Mouse (Mus musculus) intestine, postnatal 0 days (tissue): ENCODE results near the gene Ackr2. TPM values are rescaled to one million over a fixed set of nuclear protein-coding genes. Genes with fewer than 3 reads are reported as not detected.

Experiments
- ATAC-seq: fragments of 200-750 bp; cut with Nextera tagmentation; 2 replicates; pipeline ENCODE4 v1.8.0; 2017; ENCODE audit warnings: mild to moderate bottlenecking, moderate TSS enrichment, moderate library complexity
- H3K27ac ChIP-seq: fragments of 300-500 bp; sonication (generic); 2 replicates; pipeline ENCODE4 v1.5.1; 2014; ENCODE audit warnings: mild to moderate bottlenecking, low read depth, low read length, moderate library complexity
- H3K27me3 ChIP-seq: fragments of 300-500 bp; sonication (generic); replicated peaks from 2 replicates; pipeline ENCODE4 v1.6.1; 2014; ENCODE audit warnings: low read length, mixed read lengths; ENCODE audit not compliant: control insufficient read depth, insufficient read depth
- H3K36me3 ChIP-seq: fragments of 300-500 bp; sonication (generic); 2 replicates; pipeline ENCODE4 v1.6.1; 2014; ENCODE audit warnings: mild to moderate bottlenecking, moderate library complexity; ENCODE audit not compliant: control insufficient read depth, insufficient read depth
- H3K4me1 ChIP-seq: fragments of 300-500 bp; sonication (generic); replicated peaks from 2 replicates; pipeline ENCODE4 v1.6.1; 2014; ENCODE audit warnings: antibody characterized with exemption, low read length, mixed read lengths; ENCODE audit not compliant: control insufficient read depth, insufficient read depth
- H3K4me2 ChIP-seq: fragments of 300-500 bp; sonication (generic); replicated peaks from 2 replicates; pipeline ENCODE4 v1.6.1; 2014; ENCODE audit warnings: low read depth, mild to moderate bottlenecking, moderate library complexity
- H3K4me3 ChIP-seq: fragments of 300-500 bp; sonication (generic); 2 replicates; pipeline ENCODE4 v1.5.1; 2014; ENCODE audit warnings: low read depth, low read length
- H3K9ac ChIP-seq: fragments of 300-500 bp; sonication (generic); 2 replicates; pipeline ENCODE4 v1.6.1; 2014; ENCODE audit warnings: mild to moderate bottlenecking, low read depth, low read length
- H3K9me3 ChIP-seq: fragments of 300-500 bp; sonication (generic); 2 replicates; pipeline ENCODE4 v1.6.1; 2016; ENCODE audit warnings: mixed run types; ENCODE audit not compliant: control insufficient read depth
- CTCF ChIP-seq: sonication (generic); IDR thresholded peaks from 2 replicates; pipeline ENCODE4 v1.5.1; 2016; ENCODE audit warnings: low read depth, mild to moderate bottlenecking, control low read depth, antibody characterized with exemption, moderate library complexity
- WGBS: fragments of 180-500 bp; shearing (Covaris S2); extraction: QIAGEN DNeasy Blood & Tissue Kit; methylation state at CpG from one replicate; pipeline ENCODE4 v1.1.7; 2014; 5-methylcytosine and 5-hydroxymethylcytosine counted together
- polyA plus RNA-seq: library from polyadenylated mRNA; unstranded; fragments of >200 nt; fragmentation: Nextera tagmentation; extraction: Ambion mirVana; gene quantifications from 2 replicates; pipeline ENCODE4 v1.2.1, GENCODE M21; 2015

The Ackr2 gene
- polyA plus RNA-seq, 1 experiment from 2014 or later: 1.1 TPM

DNA sequence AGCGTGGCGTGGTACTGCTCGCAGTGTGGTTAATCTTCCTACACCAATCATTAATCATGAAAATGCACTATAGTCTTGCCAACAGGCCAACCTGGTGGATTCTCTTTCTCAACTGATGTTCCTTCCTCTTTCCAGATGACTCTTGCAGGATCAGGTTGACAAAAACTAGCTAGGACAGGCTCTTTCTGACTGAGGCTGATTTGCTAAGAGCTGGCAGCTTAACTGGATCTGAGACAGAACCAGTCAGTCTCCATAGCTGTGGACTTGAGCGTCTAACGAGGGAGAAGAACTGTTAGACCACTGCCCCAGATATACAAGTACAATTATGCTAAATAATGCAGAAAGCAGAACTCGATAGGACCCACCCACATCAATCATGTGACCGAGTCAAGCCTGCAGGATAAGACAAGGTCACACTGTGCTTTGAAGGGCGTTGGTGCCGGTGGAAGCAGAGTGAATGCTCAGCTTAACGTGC, 20.9 kb downstream of the Ackr2 start:
- no peak overlapping the region for H3K9ac ChIP-seq
- H3K4me1 ChIP-seq: no peaks in the 10 kb centered on the region
- no peak overlapping the region for H3K27ac ChIP-seq
- no peaks in the 10 kb centered on the region for H3K9me3 ChIP-seq
- 77% methylated on average over 10 of the region's 10 CpGs for whole genome bisulfite sequencing
- no peak for ATAC-seq
- H3K36me3 ChIP-seq: no peaks in the 10 kb centered on the region
- 0 out of 2 replicates have a peak, but pooled peaks cover 3% of the 10 kb centered on the region for H3K27me3 ChIP-seq
- H3K4me3 ChIP-seq: no peak overlapping the region
- H3K4me2 ChIP-seq: no peak overlapping the region
- no peak for TF ChIP-seq CTCF

DNA sequence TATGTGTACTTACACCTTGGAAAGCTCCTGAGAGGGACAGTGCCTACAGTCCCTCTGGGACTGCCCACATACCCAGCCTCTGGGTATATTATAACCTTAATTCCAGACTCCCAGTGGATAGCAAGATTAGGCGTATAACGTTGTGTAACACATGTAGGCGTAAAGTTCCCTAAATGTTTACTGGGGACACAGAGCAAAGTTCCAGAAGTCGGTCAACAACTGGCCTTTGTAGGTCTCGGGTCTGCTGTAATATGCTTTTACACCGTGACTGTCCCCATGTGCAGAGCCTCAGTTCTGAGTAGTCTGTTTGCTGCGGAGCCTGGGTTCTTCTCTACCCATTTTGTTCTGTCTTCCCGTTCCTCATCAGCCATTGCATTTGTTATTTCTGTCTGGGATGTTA, 25.3 kb downstream of the Ackr2 start:
- Histone ChIP-seq H3K27me3 (no peaks in the 10 kb centered on the region), H3K9ac (no peak overlapping the region), H3K36me3 (no peaks in the 10 kb centered on the region), H3K4me3 (no peak overlapping the region), H3K9me3 (no peaks in the 10 kb centered on the region), H3K4me2 (no peak overlapping the region), H3K4me1 (no peaks in the 10 kb centered on the region), H3K27ac (no peak overlapping the region)
- no peak for ATAC-seq
- 75% methylated on average over 8 of the region's 8 CpGs for WGBS
- no peak for TF ChIP-seq CTCF

DNA sequence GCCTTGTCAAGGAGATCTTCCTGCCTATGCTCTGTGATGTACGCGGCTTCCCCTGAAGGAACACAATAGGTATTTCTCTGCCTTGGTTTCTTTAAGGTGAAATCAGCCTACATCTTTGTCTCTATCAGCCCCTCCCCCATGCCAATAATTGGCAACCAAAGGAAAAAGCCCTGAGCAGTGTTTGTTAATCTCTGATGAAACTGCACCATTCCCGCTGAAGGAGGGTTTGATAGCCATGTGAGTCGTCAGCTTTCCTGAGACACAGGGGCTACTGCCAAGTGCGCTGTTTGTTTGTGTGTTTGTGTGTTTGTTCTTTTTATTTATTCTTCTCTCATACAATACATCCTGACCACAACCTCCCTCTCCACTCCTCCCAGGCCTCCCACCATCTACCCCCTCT, 25.8 kb downstream of the Ackr2 start:
- Histone ChIP-seq H3K9me3 (no peaks in the 10 kb centered on the region), H3K4me2 (no peak overlapping the region), H3K4me1 (no peaks in the 10 kb centered on the region), H3K9ac (no peak overlapping the region), H3K4me3 (no peak overlapping the region), H3K27me3 (no peaks in the 10 kb centered on the region), H3K36me3 (no peaks in the 10 kb centered on the region), H3K27ac (no peak overlapping the region)
- 76% methylated on average over 5 of the region's 5 CpGs for WGBS
- ATAC-seq: no peak
- no peak for TF ChIP-seq CTCF

DNA sequence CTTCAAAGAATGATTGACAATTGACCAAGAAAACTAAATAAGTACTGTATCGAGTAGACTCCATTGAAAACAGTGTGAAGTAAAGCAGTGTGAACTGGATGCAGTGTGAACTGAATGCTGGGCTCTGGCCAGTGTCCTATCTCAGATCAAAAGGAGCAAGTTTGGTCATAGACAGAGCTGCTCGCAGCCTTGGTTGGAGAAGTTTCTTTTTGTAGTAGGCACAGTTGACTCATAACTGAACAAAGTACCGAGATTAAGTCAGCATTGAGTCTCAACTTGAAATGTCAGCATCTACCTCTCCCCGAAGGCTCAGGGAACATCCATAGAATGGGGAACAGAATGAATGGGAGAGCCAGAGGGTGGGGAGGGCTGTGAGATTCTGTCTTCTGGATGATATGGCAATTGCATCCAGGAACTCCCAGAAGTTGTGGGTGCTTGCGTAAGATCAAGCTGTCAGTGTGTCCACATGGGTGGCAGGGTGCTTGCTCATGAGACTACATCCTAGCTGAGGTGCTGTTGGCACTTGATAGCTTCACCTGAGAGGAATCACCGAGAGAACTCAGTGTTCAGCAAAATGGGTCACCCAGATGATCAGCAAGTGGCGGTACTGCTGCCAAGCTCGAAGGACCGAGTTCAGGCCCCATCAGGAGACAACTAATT, 26.9 kb downstream of the Ackr2 start:
- Histone ChIP-seq H3K9me3 (no peaks in the 10 kb centered on the region), H3K4me1 (no peaks in the 10 kb centered on the region)
- 87% methylated on average over 9 of the region's 9 CpGs for whole genome bisulfite sequencing

DNA sequence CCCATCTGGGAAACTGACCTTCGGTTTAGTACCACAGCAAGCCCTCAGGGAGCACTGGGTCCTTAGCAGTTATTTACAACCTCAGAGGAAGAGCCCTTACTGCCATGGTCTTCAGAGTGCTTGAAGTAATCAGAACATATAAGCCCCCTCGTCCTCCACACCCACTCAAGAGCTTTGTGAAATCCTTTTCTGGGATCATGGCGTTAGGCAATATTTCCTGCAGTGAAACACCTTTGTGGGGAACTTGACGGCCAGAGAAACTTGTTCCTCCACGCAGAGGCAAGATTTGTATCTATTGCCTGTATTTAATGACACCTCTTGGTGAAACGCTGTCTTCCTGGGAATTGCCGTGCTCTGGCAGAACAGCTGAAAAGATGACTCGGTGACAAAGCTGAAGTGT, 27.8 kb downstream of the Ackr2 start:
- no peak overlapping the region for H3K4me2 ChIP-seq
- H3K36me3 ChIP-seq: no peaks in the 10 kb centered on the region
- H3K4me3 ChIP-seq: no peak overlapping the region
- TF ChIP-seq CTCF: no peak
- no peak overlapping the region for H3K27ac ChIP-seq
- 53% methylated on average over 8 of the region's 8 CpGs for WGBS
- H3K9ac ChIP-seq: no peak overlapping the region
- H3K4me1 ChIP-seq: no peaks in the 10 kb centered on the region
- no peak for ATAC-seq
- H3K27me3 ChIP-seq: no peaks in the 10 kb centered on the region
- no peaks in the 10 kb centered on the region for H3K9me3 ChIP-seq

More for the DNA sequence above, 26.9 kb downstream of the Ackr2 start:
- Histone ChIP-seq H3K4me2 (no peak overlapping the region), H3K4me3 (no peak overlapping the region), H3K9ac (no peak overlapping the region), H3K36me3 (no peaks in the 10 kb centered on the region), H3K27ac (no peak overlapping the region), H3K27me3 (no peaks in the 10 kb centered on the region)
- no peak for ATAC-seq
- no peak for TF ChIP-seq CTCF

DNA sequence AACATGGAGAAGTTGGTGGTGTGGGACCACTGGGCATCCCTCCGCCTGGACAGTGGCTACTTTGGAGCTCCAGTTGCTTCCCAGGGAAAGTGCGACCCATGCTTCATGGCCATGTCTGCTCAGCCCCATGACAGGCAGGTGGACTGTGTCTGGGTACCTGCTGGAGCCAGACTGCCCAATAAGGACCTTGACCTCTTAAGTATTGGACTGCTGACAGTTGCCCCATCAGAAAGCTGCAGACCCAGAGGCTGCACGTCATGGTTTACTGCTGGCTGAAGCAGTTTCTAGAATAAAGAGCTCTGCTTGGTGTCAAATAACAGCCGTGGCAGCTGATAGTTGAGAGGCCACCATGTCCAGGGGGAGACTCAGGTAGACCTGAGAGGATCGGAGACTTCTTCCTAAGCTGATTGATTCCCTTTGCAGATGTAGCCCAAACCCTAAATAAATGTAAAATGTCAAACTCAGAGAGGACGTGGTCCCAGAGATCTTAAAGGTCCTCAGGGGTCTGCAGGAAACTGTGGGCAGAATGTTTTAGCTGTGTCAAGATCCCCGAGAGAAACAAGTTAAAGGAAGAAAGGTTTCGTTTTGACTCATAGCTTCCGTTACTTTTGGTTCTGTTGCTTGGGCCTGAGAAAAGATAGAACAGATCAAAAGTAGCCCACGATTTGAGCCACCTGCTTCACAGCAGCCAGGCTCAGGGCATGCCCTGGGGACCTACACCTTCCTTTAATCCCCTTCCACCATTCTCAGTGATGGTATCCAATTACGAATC, 28.7 kb downstream of the Ackr2 start:
- WGBS: 52% methylated on average over 11 of the region's 11 CpGs
- Histone ChIP-seq H3K4me2 (no peak overlapping the region), H3K9ac (no peak overlapping the region), H3K9me3 (no peaks in the 10 kb centered on the region), H3K4me3 (no peak overlapping the region), H3K27ac (no peak overlapping the region), H3K27me3 (no peaks in the 10 kb centered on the region), H3K4me1 (no peaks in the 10 kb centered on the region), H3K36me3 (no peaks in the 10 kb centered on the region)
- TF ChIP-seq CTCF: no peak
- ATAC-seq: peak; percentile 67; the same call in 1 of the 2 replicates
